Mouse (Mus musculus): Measurements from ENCODE around the gene Gmpr2.

DNA sequence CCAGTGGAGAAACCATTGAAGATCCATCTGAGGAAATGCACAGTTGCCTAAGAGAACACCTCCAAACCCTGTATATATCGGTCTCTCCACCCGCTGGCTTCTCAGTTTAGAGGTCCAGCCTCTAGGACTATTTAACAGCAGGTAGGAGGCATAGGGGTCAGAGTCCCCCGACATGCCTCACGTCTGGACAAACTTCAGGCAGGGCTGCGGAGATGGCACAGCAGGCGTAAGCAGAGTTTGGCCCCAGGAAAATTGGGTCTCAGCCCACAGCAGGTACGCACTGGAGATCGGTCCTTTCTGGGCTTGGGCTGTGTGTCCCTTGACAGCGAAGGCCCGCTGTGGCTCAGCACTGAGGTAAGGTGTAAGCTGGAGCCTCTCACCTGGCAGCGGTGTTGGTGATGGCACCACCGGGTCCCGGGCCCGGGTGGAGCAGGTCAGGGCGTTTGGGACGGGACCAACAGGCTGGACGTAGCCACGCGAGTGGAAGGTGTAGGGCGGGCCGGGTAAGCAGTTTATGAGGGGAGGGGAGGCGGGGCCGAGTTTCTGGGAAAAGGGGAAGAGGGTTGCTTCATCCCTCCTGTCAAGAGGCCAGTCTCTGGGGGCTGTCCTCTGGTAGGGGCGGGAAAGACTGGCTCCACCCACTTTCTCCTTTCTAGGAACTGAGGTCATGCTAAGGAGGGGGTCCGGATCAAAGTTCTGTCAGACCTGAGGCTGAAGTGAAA, 41.4 kb downstream of the Gmpr2 start:
- TF ChIP-seq CTCF (IDR thresholded peaks at IDR 0.05; ENCODE audit: low read depth): no peak
- no peak for TF ChIP-seq EP300 (IDR thresholded peaks at IDR 0.05; ENCODE audit: low read depth)
